Mouse (Mus musculus) lung, postnatal 14 days (tissue): ENCODE data around the gene Atp6v1a.

Source experiments
- DNase-seq: peaks from one replicate; pipeline ENCODE4 v3.0.0; 2021

Gene Atp6v1a

GRCm38 (mm10) chr16:44138377-44138978 is 1.0 kb downstream of the Atp6v1a start:
- DNase-seq: no peak

- DNase-seq: no peak
These were observed 2.9 kb downstream of the Atp6v1a start for GRCm38 (mm10) chr16:44136511-44137021.

- no peak for DNase-seq
These were observed 6.3 kb downstream of the Atp6v1a start for GRCm38 (mm10) chr16:44133187-44133586.

GRCm38 (mm10) chr16:44132300-44132699 is 7.2 kb downstream of the Atp6v1a start:
- no peak for DNase-seq

GRCm38 (mm10) chr16:44126437-44126836 is 13.1 kb downstream of the Atp6v1a start:
- DNase-seq: no peak

GRCm38 (mm10) chr16:44125436-44125835 is 14.1 kb downstream of the Atp6v1a start:
- no peak for DNase-seq

GRCm38 (mm10) chr16:44124713-44125112 is 14.8 kb downstream of the Atp6v1a start:
- DNase-seq: no peak

GRCm38 (mm10) chr16:44123786-44124185 is 15.7 kb downstream of the Atp6v1a start:
- DNase-seq: no peak

GRCm38 (mm10) chr16:44122982-44123725 is 16.4 kb downstream of the Atp6v1a start:
- DNase-seq: no peak

- no peak for DNase-seq
These were observed 16.9 kb downstream of the Atp6v1a start for GRCm38 (mm10) chr16:44122574-44122973.

- no peak for DNase-seq
These were observed 17.4 kb downstream of the Atp6v1a start for GRCm38 (mm10) chr16:44122122-44122521.

GRCm38 (mm10) chr16:44119753-44120501 is 19.6 kb downstream of the Atp6v1a start:
- DNase-seq: no peak

GRCm38 (mm10) chr16:44109002-44109401 is 30.5 kb downstream of the Atp6v1a start:
- no peak for DNase-seq

- no peak for DNase-seq
These were observed 34.3 kb downstream of the Atp6v1a start for GRCm38 (mm10) chr16:44105211-44105610.

- DNase-seq: no peak
These were observed 35.4 kb downstream of the Atp6v1a start for GRCm38 (mm10) chr16:44103806-44104766.

GRCm38 (mm10) chr16:44102925-44103324 is 36.6 kb downstream of the Atp6v1a start:
- no peak for DNase-seq

GRCm38 (mm10) chr16:44101181-44101710 is 38.3 kb downstream of the Atp6v1a start:
- no peak for DNase-seq

GRCm38 (mm10) chr16:44099377-44099776 is 40.1 kb downstream of the Atp6v1a start:
- DNase-seq: no peak

- DNase-seq: no peak
These were observed 51.9 kb downstream of the Atp6v1a start for GRCm38 (mm10) chr16:44087650-44088049.

GRCm38 (mm10) chr16:44063025-44063894 is 76.2 kb downstream of the Atp6v1a start, which contains the start of gene Gramd1c:
TSS of gene Gramd1c (minus strand) at chr16:44063345.
- peak; percentile 69 for DNase-seq

- no peak for DNase-seq
These were observed 78.2 kb downstream of the Atp6v1a start for GRCm38 (mm10) chr16:44061341-44061740.
